Mouse (Mus musculus): ENCODE results near the gene Slco4a1.

Gene Slco4a1

DNA sequence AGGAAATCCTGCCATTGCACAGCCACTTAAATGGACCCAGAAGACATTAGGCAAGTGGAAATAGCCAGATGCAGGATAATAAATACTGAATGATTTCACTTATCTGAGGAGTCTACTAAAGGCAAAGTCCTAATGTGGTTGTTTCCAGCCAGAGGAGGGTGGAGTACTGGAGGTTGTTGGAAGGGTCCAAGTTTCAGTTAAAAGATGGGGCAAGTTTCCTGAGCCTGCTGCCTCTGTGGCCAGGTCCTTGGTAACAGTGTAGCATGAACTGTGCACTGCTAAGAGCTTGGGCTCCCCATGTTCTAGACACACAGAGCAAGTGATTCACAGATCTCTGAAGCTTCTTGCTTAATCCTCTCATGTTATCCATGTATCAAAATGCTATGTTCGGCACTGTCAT is 10.1 kb upstream of the Slco4a1 start:
- DNase-seq (ENCODE audit: low spot score in 2 of 2) = no peak

DNA sequence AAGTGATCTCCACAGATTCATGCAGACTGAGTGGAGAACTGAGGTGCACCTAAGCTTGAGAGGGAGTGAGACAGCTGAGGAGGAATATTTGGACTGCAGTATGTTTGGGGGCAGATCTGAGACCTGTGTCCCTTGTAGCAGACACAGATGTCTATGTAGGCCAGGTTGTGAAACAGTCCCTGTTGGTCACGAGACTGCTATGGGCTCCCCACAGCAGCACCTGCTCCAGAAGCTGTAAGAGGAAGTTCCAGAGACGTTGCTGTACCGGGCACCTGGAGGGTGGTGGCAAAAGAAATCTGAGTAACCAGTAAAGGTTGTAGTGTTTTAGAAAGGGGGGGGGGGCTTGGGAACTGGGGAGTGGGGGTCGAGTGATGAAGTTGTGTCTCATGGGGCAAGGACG is 7.0 kb upstream of the Slco4a1 start:
- no peak for DNase-seq (ENCODE audit: low spot score in 2 of 2)

DNA sequence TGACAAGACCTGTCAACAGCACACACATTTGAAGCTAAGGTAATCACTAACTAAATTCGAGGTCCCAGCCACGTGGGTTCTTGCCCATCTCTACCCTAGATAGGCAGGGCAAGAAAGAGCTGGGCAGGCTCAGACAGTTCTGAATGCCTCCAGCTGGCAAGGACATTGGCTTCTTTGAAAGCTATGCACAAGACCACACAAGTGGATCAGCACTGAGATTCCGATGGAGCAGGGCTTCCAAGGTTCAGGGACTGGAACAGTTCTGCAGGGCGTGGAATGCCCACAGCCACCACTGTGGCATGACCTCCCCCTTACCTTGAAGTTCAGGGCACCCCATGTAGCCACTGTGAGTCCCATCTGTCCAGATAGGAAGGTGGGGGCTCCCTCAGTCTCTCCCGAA is 5.5 kb upstream of the Slco4a1 start:
- no peak for DNase-seq (ENCODE audit: low spot score in 2 of 2)

DNA sequence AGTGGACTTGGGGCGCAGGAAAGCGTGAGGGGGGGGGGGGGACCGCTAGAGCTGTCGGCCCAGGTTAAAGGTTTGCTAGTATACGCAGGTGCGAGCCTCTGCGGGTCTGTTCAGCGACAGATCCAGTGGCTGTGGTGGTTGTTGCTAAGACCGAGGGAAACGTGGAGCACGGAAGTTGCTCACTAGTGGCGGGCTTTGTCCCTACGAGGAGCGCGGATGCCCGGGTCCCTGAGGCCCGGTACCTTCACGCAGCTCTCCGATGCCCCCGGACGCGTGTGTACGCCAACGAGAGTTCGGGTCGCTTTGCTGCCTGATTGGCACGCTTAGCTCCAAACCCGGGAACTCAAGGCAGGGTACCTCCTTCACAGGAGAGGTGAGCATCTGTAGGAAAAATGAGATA is 660 bp downstream of the Slco4a1 start:
- DNase-seq (ENCODE audit: low spot score in 2 of 2) = no peak

DNA sequence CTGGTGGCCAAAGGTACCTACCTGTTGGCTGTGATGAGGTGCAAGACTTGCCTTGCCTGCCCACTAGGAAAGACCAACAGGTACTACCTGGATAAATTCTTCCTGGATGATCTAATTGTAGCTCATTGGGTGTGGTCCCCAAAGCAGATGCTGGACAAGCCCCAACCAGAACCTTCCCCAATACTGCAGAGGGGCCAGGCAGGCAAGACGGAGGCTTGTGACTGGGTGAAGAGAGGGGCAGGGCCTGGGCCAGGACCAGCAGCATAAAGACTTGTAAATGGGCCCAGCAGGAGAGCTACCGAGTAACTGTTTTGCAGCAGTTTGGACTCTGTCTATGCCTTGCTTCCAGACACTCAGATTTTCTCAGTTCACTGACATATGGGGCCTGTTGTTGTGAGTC is 1.6 kb downstream of the Slco4a1 start:
- DNase-seq (ENCODE audit: low spot score in 2 of 2) = peak; percentile 9 to 36

DNA sequence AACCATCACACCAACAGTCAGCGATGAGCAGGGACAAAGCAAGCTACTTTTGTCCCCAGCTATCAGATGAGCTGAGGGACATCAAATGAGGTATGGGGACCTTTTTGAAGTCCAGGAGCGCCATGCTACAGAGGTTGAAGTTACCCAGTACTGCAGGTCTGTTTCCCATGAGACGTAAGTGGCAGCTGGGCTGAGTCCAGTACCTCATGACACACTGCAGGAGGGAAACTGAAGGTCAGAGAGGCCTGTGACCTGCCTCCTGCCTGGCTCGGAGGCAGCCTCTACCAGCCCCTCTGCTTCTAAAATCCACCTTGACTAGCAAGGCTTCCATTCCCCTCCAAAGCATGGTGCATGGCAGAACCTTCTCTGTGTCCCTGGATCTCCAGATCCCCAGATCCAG is 3.4 kb downstream of the Slco4a1 start:
- DNase-seq (ENCODE audit: low spot score in 2 of 2) = no peak

DNA sequence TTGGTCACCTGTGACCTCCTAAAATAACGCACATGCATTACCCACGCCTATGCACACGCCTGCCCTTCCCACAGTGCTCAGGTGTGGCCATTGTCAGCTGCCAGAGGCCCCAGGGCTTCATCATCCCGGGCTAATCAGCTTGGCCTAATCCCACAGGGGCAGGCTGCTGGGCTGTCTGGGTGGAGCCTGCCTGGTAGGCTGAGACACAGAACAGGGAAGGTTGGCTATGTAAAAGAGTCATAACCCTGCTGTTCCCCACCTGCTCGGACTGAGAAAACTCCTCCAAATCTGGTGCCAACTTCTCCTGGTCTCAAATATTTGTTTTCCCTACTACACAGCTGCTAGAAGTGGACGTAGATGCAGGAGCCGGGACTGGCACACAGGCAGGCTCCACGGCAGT is 4.8 kb downstream of the Slco4a1 start:
- DNase-seq (ENCODE audit: low spot score in 2 of 2) = no peak

DNA sequence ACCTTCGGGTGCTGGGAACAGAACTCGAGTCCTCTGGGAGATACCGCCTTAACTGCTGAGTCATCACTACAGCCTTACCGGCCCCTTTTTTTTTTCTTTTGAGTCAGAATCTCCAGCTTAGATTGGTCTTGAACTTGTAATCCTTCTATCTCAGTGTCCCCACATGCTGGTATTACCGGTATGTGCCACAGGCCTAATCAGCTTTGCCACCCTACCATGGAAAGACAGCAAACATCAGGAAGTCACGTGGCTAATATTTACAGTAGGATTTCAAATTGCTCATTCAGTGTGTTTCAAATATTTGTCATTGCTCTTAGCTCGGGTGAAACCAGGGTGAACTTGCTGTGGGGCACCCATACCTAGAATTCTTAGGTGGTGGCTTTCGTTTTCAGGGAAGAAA is 6.5 kb downstream of the Slco4a1 start:
- no peak for DNase-seq (ENCODE audit: low spot score in 2 of 2)

DNA sequence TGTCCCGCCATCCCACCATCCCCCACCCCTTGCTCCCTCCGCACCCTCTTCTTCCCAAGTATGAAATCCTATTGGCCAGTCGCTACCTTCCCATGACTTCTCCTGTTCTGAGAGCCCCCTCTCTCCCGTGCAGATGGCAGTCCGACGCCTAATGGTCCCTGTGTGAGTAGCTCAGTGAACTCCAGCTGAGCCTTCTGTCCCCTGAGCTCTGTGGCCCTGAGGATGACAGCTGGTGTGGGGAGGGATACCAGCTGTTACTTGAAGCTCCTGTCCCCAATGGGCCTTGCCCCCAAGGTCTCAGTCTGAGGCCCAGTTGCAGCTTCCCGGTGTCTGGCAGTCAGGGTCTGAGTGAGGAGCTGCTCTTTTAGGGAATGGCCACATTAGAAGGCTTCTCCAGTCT is 10.5 kb downstream of the Slco4a1 start:
- no peak for DNase-seq (ENCODE audit: low spot score in 2 of 2)

DNA sequence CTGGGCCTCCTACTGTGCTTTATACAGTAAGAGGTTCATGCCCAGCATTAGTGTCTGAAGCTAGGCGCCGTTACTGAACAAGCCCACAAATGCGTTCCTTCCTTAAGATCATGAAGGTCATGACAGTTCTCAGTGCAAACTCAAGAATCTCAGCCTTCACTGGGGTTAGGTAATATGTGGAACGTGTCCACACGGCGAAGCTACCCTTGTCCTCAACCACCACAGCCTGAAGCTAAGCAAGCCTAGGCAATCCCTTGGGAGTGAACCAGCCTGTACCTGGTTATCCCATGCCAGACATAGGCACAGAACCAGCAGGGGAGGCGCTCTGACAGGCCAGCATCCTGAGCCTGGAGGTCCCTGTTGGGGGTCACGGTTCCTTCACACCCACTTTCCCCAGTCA is 12.8 kb downstream of the Slco4a1 start:
- no peak for DNase-seq (ENCODE audit: low spot score in 2 of 2)

DNA sequence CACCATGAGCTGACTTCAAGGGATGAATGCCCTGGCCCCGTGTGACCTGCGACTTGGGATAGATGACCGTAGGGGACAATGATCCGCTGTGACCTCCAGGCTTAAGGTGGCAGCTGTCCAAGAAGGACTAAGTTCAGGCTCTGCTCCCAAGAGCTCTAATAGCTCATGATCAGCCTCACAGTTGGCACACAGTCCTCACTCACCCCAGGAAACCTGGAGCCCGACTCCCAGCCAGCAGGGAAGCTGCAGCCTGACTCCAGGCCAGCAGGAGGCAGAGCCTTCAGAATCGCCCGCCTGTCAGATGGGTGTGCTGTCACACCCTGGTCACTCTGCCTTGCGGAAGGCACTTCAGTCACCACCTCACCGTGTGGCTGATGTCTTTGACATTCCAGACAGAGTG is 13.7 kb downstream of the Slco4a1 start:
- no peak for DNase-seq (ENCODE audit: low spot score in 2 of 2)

DNA sequence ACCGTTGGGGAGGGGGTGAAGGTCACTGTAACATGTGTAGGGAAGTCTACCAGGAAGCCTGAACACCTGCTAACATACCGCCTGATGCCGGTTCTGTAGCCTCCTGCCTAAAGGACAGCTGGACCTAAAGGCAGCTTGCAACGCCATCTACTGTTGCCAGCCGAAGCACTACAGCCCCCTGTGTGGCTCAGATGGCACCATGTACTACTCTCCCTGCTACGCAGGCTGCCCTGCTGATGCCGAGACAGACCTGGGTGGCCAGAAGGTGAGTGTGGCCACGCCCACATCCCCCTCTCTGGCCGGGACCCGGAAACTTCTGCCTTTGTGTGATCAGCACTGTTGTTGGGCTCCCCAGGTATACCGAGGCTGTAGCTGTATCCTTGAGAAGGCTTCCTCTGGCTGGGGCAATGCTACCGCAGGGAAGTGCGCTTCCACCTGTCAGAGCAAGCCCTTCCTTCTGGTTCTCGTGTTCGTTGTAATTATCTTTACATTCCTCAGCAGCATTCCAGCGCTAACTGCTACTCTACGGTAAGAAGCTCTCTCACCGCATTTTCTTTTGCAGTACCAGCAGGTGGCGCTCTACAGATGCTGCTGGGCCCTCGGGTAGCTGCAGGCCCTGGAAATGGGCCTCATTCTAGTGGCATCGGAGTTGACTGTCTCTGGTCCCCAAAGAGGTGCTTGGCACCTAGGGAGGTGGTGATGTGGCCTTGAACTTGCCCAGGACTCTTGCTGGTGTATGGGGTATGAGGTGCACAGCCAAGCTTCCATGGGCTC is 16.4 kb downstream of the Slco4a1 start:
- DNase-seq (ENCODE audit: low spot score in 2 of 2) = peak in 1 of 2 experiments; percentile 35

DNA sequence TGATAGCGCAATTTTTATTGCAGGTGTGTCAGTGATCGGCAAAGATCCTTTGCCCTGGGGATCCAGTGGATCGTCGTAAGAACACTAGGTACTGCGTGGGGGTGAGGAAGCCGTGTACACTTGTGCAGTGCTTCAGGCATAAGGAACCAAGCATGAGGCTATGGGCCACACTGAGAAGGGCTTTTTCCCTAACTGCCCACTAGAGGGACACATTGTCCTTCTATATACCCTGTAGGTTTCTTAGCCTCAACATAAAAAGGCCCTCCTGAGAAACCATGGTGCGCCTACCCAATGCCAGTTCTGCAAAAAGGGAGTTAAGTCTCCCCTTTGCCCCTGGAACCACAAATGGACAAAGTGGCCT is 17.0 kb downstream of the Slco4a1 start:
- DNase-seq (ENCODE audit: low spot score in 2 of 2) = no peak

DNA sequence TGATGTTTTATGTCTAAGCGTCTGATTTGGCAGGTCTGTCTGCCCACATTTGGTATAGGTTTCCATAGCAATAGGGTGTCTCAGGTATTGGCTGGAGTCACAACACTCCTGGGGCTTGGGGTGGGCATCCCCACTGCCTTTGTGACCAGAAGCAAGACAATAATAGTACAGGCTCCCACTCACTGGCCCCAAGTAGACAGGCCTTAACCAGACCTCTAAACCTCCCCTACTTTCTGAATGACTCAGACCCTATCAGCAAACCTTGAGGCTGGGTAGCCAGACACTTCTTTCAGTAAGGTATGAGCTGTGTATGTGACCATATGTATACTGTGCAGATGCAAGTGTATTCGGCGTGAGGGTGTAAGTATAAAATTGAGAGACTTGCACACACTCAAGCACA is 18.8 kb downstream of the Slco4a1 start:
- no peak for DNase-seq (ENCODE audit: low spot score in 2 of 2)

DNA sequence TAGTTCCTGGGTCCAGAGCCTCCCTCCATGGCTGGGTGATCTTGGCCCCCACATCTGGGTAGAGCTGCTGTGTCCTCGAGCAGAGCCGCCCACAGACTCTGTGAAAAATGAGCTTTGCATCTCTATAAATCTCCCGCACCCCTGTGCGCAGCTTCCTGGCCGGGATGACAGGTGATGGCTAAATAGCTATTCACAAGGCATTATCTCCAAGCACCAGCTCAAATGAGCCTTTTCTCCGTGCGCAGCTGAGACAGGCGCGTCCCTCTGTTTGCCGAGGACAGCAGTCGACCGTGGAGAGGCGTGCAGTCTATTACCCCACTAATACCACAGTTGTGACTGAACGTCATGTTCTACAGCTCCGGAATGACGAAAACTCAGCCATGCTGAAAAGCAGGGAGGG is 26.2 kb downstream of the Slco4a1 start:
- no peak for DNase-seq (ENCODE audit: low spot score in 2 of 2)

DNA sequence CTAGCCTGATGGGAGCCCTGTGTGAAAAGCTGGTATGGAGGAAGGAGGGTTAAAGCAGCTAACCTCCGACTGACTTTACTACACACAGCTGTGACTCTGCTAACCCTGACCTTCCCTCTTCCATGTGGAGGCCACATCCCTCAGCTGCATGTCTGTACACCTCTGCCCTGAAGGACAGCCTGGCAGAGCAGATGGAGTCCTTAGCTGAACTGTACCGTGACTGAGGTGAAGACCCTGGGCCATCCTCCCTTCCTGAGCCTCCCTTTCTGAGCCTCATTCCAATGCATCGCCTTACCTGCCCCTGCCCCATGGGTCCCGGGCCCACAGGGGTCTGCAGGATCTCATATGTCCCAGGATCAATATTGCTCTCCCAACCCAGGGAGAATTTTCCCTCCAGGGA is 28.8 kb downstream of the Slco4a1 start:
- no peak for DNase-seq (ENCODE audit: low spot score in 2 of 2)

DNA sequence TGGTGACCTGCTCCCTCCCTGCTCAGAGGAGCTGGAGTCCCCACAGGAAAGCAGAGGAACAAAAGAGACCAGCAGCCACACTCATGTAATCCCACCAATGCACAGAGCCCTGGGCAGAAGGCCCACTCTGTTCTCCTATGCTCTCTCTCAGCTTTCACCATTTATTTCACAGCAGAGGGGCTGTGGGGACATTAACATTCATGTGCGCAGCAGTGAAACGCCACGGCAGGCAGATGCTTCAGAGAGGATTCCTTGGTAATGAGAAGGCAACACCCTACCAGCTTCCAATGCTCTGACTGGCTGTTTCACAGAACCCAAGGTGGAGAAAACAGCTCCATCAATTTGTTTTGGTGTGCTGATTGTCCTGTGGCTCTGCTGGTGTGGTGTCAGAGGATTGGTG is 29.3 kb downstream of the Slco4a1 start:
- DNase-seq (ENCODE audit: low spot score in 2 of 2) = no peak

DNA sequence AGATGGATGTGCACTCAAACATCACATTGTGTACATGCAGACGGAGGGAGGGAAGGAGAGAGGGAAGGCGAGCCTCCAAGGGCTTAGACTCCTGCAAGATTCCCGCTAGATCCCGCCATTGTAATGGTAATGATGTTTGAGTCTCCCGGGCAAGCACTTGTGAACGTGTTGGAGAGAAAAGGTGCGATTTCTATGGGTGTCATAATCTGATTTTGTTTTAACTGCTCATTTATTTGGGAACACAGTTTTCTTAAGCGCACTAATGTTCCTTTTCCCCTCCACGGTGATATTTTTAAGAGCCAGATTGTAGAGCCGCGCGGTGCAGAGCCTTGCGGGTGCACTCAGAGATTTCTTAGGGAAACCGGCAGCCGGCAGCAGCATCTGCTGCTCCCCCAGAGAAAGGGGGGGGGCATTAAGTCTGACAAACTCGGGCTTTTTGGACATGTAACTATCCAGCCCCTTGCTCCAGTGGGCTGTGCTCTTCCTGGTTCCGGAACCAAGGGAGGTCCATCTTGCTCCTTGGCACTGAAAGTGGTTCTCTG is 32.2 kb downstream of the Slco4a1 start:
- no peak for DNase-seq (ENCODE audit: low spot score in 2 of 2)

DNA sequence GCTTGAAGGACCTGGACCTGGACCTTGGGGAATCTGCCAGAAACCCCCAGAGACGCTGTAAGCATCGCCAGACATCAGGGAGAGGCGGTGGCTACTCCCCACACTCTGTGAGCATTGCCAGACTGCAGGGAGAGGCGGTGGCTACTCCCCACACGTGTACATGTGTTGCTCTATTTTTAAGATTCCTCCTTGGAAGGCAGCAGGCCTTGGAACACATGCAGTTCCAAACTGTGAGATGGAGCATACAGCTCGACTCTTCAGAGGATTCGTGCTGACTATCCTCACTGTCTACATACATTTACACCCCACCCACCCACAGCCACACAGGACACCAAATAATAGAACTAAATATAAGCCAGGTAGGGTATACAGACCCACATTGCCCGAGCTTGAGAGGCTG is 39.9 kb downstream of the Slco4a1 start:
- DNase-seq (ENCODE audit: low spot score in 2 of 2) = no peak

DNA sequence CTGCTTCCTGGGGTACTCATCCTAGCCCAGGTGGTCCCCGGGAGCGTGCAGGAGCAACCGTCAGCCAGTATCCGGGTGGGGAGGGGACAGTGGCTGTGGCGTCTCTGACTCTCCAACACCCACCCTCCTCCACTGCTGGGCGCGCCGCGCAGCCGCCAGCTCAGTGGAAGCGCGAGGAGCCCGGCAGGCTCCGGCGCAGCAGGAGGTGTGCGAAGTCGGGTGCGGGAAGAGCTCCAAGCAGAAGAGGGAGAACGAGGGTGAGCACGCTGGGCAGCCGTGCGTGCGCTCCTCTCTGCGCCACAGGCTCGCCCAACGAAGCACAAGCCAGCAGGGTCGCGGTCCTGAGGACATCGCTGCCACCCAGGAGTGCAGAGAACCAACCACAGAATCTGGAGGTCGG is 43.7 kb downstream of the Slco4a1 start, which contains the start of gene Ntsr1:
Gene Ntsr1 (plus strand): TSS at position 236 of the 400 bp plus-strand sequence.
- no peak for DNase-seq (ENCODE audit: low spot score in 2 of 2)

DNA sequence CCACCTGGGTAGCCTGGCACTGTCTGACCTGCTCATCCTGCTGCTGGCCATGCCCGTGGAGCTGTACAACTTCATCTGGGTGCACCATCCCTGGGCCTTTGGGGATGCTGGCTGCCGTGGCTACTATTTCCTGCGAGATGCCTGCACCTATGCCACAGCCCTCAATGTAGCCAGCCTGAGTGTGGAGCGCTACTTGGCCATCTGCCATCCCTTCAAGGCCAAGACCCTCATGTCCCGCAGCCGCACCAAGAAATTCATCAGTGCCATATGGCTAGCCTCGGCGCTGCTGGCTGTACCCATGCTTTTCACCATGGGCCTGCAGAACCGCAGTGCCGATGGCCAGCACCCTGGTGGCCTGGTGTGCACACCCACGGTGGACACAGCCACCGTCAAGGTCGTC is 44.7 kb downstream of the Slco4a1 start:
- DNase-seq (ENCODE audit: low spot score in 2 of 2) = no peak

DNA sequence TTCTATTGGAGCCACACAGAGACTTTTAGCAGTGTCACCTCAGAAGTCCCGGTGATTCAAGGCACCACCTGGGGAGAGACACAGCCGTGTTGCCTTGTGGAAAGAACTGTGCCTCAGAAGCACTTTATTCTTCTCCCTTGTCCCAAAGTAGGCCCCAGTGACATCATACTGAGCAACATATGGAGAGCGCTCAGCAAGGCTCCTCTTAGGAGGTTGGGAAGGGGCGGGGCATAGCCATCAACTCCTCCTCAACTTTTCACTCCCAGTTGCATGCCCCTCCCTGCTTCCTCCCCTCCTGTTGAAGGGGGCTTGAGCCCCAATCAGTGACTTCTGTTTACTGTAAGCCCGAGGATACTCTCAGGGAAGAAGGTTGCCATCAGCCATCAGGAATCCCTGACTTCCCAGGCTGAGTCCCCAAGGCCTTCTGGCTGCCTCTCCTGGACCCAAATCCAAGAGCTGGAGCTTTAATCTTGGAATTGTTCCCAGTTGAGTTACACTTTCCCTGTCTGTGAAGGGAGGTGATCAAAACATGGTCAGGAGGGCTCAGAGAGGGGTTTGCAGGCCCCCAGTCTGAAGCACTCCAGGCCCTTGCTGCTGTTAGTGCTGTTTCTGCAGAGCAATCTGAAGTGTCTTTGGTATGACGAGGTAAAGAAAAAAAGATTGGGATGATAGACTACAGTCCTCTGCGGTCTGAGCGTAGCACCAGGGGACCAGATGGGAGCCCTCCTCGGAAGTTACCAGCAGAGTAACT is 45.3 kb downstream of the Slco4a1 start:
- DNase-seq (ENCODE audit: low spot score in 2 of 2) = no peak

DNA sequence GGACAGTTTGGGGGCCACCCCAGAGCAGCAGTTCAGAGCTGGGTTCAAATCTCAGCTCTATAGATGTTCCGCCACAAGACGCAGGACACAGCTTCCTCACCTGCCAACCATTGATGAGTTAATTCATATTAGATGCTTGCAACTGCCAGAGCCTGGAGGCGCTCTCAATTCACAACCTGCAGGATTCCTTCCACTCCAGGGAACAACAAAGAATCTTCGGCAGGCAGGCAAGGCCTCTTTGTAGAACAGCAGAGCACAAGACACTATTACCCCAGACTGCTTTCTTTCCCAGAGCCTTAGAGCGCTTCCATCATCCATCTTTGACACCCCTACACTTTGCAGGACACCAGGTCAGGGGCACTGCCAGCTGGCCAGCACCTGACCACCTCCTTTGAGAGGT is 50.2 kb downstream of the Slco4a1 start:
- DNase-seq (ENCODE audit: low spot score in 2 of 2) = no peak
